ENCODE assay signal across 9 mouse cellular contexts in the genomic region with DNA sequence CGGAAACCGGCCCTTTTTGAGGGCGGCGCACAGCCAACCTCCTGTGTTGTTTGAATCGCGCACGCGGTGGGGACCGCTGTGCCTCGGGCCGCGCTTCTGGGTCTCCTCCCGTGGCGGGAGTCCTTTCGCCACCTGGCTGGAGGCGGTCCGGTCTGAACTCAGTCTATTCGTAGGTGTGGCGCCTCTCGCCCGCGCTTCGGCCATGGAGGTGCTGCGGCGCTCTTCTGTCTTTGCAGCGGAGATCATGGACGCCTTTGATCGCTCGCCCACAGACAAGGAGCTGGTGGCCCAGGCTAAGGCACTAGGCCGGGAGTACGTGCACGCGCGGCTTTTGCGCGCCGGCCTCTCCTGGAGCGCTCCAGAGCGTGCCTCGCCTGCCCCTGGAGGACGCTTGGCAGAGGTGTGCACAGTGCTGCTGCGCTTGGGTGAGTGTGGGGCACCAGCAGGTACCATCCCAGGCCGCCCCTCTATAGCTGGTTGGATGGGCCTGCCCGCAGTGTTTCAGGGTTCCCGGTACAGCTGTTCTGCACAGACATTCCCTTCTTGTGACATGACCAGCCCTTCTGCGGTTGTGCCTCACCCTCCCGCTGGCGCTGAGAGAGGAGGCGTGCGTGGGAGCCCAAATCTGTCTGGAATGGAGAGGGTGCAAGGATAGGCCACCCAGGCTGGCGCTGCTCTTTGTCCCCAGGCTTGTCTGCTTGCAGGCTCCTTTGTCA. TPM values are rescaled to one million over a fixed set of nuclear protein-coding genes. Genes with fewer than 3 reads are reported as not detected.
DNase-seq lines count a peak whose midpoint lies in the region; ATAC-seq lines count a peak whose summit lies in the region.
"Had no signal": no experiment of that assay in that cellular context is flagged by ENCODE, and none has a peak within 500 bp of the region (broad histone marks: within the 10 kb centered on the region; RNA-seq: fewer than 3 reads in every experiment).

No protein-coding gene starts in this region.

- intact Hi-C loops in left cerebral cortex, postnatal 14 days (cut with DNase I): no loop called here

- peak overlapping the region; percentile 78 for H3K9ac ChIP-seq in hindbrain, embryonic 15.5 days

- H3K4me2 ChIP-seq in hindbrain, embryonic 15.5 days: peak overlapping the region; percentile 92

- peaks cover 3% of the 10 kb centered on the region; the same call in 1 of the 2 replicates for H3K36me3 ChIP-seq in hindbrain, embryonic 15.5 days

- peak; percentile 40 to 42 for DNase-seq in adrenal gland, adult 18-20 months (ENCODE audit: low spot score in 2 of 2)
- DNase-seq in adrenal gland, adult 8-10 months: no peak
- peak; percentile 31 to 51 for DNase-seq in cerebellum, postnatal 36 days
- peak; percentile 36 to 38 for DNase-seq in frontal cortex, postnatal 25 days (ENCODE audit: low spot score in 2 of 2)
- DNase-seq in left cerebral cortex, postnatal 14 days (ENCODE audit: low spot score in 2 of 2): peak; percentile 59 to 66
- peak; percentile 32 to 33 for DNase-seq in right cerebral cortex, postnatal 36 days (ENCODE audit: low spot score in 2 of 2)

- peak overlapping the region; percentile 71 for H3K4me3 ChIP-seq in hindbrain, embryonic 15.5 days

- H3K27me3 ChIP-seq in hindbrain, embryonic 15.5 days: no peaks in the 10 kb centered on the region

- H3K27ac ChIP-seq in hindbrain, embryonic 15.5 days (replicated peaks): peak overlapping the region; percentile 87

- WGBS in hindbrain, embryonic 15.5 days: 1% methylated on average over 51 of the region's 51 CpGs

- peaks cover 34% of the 10 kb centered on the region for H3K4me1 ChIP-seq in hindbrain, embryonic 15.5 days (replicated peaks)

- no peaks in the 10 kb centered on the region for H3K9me3 ChIP-seq in hindbrain, embryonic 15.5 days

- ATAC-seq in hindbrain, embryonic 15.5 days (ENCODE audit: low FRiP score, low read depth): peak; percentile 85
- peak; percentile 58 for ATAC-seq in megakaryocyte-erythroid progenitor cell, adult 5-6 weeks (replicated peaks; ENCODE audit: low FRiP score, low TSS enrichment, poor library complexity, severe bottlenecking)

RNA-seq across cellular contexts. Expression of gene Bok, which starts 0.9 kb away (rescaled TPM):
- total RNA-seq in adrenal gland, adult 18-20 months (2021): 10 to 100 TPM in 1 of 2 experiments, 1 to 10 TPM in 1; 7.6 to 13.1 TPM
- total RNA-seq in adrenal gland, adult 8-10 months (2022): 10 to 100 TPM in 3 of 4 experiments, 1 to 10 TPM in 1; 9.1 to 13.5 (median 11.1) TPM
- polyA plus RNA-seq in hindbrain, embryonic 15.5 days (2015; fragmentation: Nextera tagmentation; extraction: Ambion mirVana): 93.1 and 108 TPM in 2 replicates
- 10 to 100 TPM; 19.1 to 20.5 TPM for total RNA-seq in left cerebral cortex, postnatal 14 days (2021)
- total RNA-seq in megakaryocyte-erythroid progenitor cell, adult 5-6 weeks (2014; fragmentation: Nextera tagmentation): not detected in 2 replicates
- total RNA-seq in megakaryocyte-erythroid progenitor cell, adult 5-6 weeks (2017): not detected in 2 replicates
- total RNA-seq: neutrophil, adult 5-6 weeks had no signal

RNA-seq across cellular contexts. Expression of gene Stk25, which starts 27.9 kb away (rescaled TPM):
- total RNA-seq in adrenal gland, adult 18-20 months (2021): 100 to 1,000 TPM; 116 to 118 TPM
- total RNA-seq in adrenal gland, adult 8-10 months (2022): 100 to 1,000 TPM; 135 to 201 (median 170) TPM
- polyA plus RNA-seq in hindbrain, embryonic 15.5 days (2015; fragmentation: Nextera tagmentation; extraction: Ambion mirVana): 326 and 365 TPM in 2 replicates
- total RNA-seq in left cerebral cortex, postnatal 14 days (2021): 100 to 1,000 TPM; 382 to 402 TPM
- total RNA-seq in megakaryocyte-erythroid progenitor cell, adult 5-6 weeks (2014; fragmentation: Nextera tagmentation): 63.5 and 82.3 TPM in 2 replicates
- total RNA-seq in megakaryocyte-erythroid progenitor cell, adult 5-6 weeks (2017): 50.4 and 60.8 TPM in 2 replicates

Comparison
In these comparisons a context has a peak if more than half of its experiments do, and no peak if none do; other contexts are left out.
1. RNA of gene Bok, which starts 0.9 kb away (total RNA-seq): 19.1 to 20.5 TPM in left cerebral cortex, postnatal 14 days, 7.6 to 13.1 TPM in adrenal gland, adult 18-20 months and 9.1 to 13.5 TPM in adrenal gland, adult 8-10 months; not detected in megakaryocyte-erythroid progenitor cell, adult 5-6 weeks; every median in the first group is over 4 times any median in the second.